Mouse (Mus musculus): ENCODE measurements around the gene Nrxn1.

The Nrxn1 gene

DNA sequence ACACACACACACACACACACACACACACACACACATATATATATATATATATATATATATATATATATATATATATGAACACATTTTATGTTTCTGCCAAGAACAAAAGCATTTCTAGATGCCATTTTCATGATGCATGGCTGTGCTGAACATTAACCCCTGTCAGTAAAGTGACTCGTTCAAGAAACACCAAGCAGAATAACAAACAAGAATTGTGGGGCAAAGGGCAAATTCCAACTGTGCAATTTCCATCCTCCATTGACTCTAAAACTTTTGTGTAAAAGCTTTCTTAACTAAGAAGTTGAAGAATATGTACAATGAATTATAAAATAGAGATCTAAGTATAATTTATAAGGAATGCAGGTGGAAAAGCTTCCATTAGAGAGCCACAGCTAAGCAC lies 1030.0 kb downstream of the Nrxn1 start:
- no peak for DNase-seq (ENCODE audit: low spot score)

DNA sequence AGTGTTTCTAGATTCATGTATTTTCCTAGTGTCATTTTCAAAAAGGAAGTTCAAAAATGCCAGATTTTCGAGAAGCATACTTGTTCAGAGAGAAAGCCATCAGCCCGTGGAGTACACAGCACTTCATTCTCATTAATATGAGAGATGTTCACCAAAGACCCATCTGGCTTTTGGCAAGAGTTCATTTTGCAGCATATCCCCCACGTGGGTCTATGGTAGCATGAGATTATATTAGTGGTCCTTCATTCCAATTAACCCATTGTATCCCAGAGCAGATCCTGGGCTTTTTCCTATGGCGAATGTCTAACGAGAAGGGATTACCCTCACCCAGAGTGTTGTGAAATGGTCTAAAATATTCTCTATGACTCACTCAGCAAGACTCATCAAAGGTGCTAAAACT lies 1032.0 kb downstream of the Nrxn1 start:
- DNase-seq (ENCODE audit: low spot score) = no peak

DNA sequence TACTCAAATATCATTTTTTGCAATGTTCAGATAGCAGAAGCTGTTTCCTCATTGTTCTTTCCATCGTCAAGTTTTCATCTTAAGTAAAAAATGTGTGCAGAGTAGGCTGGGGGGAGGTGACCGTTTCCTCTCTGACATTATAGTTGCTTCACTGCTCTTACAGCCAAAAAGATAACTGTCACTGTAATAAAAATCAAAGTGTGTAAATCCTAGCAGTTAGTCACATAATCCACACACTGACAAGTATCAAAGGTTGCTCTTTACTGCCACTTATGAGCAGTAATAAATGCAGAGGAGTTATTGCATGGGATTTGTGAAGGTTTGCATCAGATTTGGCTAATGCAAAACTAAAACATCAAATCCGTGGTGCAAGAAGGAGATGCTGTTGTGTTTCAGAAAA lies 1032.7 kb downstream of the Nrxn1 start:
- DNase-seq (ENCODE audit: low spot score) = no peak

DNA sequence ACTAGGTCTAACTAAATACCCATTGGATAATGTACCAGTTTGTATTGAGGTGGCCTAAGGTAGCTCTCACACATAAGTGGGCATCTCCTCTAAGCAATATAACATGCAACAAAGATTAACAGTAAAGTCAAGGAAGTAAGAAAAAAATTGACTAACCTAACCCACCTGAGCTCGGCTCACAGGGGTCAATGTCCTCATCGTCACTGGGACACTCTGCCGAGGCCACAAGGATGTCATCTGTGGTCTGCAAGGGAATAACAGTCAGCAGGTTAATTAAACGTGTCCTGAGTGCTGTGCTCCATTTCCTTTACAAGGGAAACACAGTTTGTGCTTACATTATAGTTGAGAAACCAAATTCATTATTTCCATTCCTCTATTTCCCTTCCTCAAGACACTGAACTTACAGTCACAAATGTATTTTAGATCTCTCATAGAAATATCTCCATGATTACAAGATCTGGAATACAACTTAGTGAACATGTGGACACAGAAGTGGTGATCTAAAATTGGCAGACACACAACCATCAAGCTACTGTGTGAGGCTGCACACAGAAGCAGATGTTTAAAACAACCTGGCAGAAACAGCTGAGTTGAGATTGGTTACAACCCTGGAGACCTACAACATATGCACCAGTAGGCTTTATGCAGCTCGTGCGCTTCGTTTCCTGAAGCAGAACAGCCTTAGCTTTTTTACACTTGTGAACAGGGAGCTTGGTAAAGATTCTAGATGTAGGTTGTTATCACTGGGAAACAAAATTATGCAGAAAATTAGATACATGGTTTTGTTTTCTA lies 1033.4 kb downstream of the Nrxn1 start:
- DNase-seq (ENCODE audit: low spot score) = no peak

DNA sequence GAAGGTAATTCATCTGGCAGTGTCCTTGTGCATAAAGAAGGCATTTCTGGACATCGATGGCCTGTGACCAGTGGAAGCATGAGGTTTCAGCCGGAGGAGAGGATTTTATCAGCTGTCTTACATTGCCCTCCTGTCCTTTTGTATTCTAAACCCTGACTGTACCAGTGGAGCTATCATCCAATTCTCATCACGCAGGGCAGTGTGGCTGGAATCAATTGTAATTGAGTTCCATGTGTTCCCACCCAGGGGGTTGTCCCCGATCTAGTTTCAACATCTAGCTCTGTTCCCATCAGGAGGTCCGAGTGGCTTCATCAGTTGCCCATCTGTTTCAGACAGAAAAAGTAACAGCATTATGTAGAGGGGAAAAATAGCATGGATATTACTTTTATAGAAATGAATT lies 1038.6 kb downstream of the Nrxn1 start:
- no peak for DNase-seq (ENCODE audit: low spot score)

DNA sequence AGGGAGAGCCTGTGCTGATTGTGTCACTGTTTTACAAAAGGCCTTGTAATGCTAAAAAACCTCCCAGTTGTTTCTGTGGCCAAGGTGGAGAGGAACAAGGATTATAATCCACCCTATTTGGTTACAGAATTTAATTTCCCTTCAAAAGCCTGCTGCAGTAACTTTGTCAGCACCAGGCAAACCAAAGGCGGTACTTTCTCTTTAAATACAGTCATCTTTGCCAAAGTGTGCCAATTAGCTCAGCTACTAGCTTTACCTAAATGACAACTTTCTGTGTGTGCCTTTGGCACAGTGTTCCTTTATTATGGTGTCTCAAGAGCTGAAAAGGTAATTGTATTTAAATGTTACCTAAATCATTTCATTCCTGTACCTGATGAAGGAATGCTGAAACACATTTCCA lies 1053.6 kb downstream of the Nrxn1 start:
- DNase-seq (ENCODE audit: low spot score) = no peak

- no peak for DNase-seq (ENCODE audit: low spot score)
Measured at GRCm38 (mm10) chr17:90032416-90032815, 1060.5 kb downstream of the Nrxn1 start.

- no peak for DNase-seq (ENCODE audit: low spot score)
Measured at GRCm38 (mm10) chr17:90016636-90017035, 1076.2 kb downstream of the Nrxn1 start.

GRCm38 (mm10) chr17:90011761-90012160 lies 1081.1 kb downstream of the Nrxn1 start:
- no peak for DNase-seq (ENCODE audit: low spot score)

DNA sequence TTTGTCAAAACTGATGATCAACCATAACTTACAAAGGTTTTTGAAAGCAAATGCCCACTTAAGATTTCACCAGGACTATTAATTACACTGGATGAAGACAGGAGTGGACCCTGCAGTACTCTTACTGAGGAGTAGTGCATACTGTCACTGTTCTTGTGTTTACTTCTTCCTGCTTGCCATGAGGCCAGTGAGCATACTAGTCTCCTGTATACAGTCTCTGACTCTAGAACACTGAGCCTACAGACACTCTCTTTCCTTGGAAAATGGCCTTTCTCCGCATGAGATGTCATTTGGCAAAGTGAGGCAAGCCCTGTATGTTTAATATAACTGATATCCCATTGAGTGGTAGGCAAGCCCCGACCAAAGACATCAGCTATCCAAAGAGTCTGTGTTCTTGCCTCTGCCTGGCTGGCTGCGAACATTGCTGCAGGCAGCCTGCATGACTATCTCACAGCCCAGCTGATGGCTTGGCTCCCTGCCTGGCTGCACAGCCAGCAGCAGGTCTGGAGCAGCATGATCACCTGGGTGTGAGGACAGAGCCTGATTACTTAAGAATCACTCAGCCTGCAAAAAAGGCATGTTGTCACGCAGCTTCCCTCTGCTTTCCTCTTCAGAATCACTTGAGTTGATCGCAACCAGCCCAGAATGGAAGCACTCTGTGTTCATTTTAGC lies 1085.3 kb downstream of the Nrxn1 start:
- DNase-seq (ENCODE audit: low spot score) = no peak

DNA sequence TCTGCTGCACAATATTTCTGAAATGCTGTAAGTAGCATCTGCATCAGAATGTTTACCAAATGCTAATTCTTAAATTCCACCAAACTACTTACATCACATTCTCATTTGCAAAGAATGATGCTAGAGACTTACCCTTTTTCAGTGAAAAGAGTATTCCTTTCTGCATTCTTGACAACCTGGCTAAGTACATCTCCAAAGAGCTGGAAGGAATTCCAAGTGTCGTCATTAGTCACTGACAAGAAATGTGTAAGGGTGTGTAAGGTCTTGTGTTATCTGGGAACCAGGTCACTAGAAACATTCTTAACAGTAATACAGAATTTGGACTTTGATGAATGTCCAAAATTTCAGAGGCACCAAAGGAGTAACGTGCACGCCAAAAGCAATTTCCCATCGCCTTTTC lies 1102.2 kb downstream of the Nrxn1 start:
- no peak for DNase-seq (ENCODE audit: low spot score)

Data from ovary, postnatal 14 days (tissue).